Mouse (Mus musculus): ENCODE results near the gene Clic3. TPM values are rescaled to one million over a fixed set of nuclear protein-coding genes. Genes with fewer than 3 reads are reported as not detected.

Gene Clic3
- polyA plus RNA-seq, 1 experiment from 2014 or later, result 60.5 TPM

DNA sequence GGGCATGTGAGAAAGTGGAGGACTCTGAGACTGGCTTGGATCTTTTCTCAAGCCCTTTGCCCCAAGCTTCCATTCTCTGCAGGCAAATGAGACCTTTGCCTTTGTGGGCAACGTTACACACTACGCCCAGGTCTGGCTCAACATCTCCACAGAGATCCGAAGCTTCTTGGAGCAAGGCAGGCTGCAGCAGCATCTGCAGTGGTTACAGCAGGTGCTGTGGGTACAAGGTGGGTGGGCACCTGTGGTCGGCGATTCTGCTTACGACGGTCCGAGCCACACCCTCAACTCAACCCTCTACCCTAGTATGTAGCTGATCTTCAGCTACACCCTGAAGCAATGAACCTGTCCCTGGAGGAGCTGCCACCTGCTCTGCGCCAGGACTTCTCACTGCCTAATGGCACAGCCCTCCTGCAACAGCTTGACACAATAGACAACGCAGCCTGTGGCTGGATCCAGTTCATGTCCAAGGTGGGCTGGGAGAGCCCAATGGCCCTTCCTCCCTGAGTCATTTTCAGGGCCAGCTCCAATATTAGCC lies 20.3 kb upstream of the Clic3 start:
- Histone ChIP-seq H3K27ac (ENCODE audit: low read length) (no peak overlapping the region), H3K9me3 (replicated peaks; ENCODE audit: control insufficient read depth, low read length) (no peaks in the 10 kb centered on the region), H3K9ac (ENCODE audit: low read length) (no peak overlapping the region), H3K27me3 (ENCODE audit: control insufficient read depth, insufficient read depth, low read length) (no peaks in the 10 kb centered on the region), H3K36me3 (ENCODE audit: control insufficient read depth, insufficient read depth, low read length) (no peaks in the 10 kb centered on the region), H3K4me2 (ENCODE audit: low read depth, low read length) (no peak overlapping the region), H3K4me3 (replicated peaks; ENCODE audit: low read length) (no peak overlapping the region), H3K4me1 (ENCODE audit: control insufficient read depth, insufficient read depth, low read length) (no peaks in the 10 kb centered on the region)
- no peak for ATAC-seq (ENCODE audit: insufficient read depth, low FRiP score)
- 90% methylated on average over 10 of the region's 10 CpGs for WGBS

DNA sequence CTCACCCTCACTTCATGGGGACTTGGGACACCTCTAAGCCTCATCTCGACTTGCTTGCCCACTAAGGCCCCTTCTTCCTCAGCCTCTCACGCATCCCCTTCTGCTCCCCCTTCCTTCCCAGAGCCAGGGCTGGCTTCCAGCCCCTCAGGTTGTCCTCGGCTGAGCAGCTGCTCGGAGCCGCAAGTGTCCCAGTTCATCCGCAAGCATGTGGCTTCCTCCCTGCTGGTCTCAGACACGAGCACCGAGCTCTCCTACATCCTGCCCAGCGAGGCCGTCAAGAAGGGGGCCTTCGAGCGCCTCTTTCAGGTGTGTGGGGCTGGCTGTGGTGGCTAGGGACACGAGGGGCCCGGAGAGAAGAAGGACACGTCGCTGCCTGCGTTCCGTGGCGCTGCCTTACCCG lies 15.6 kb upstream of the Clic3 start:
- H3K9me3 ChIP-seq (replicated peaks; ENCODE audit: control insufficient read depth, low read length), result no peaks in the 10 kb centered on the region
- no peaks in the 10 kb centered on the region for H3K4me1 ChIP-seq (ENCODE audit: control insufficient read depth, insufficient read depth, low read length)
- H3K9ac ChIP-seq (ENCODE audit: low read length), result no peak overlapping the region
- no peak overlapping the region for H3K4me3 ChIP-seq (replicated peaks; ENCODE audit: low read length)
- H3K4me2 ChIP-seq (ENCODE audit: low read depth, low read length), result no peak overlapping the region
- WGBS, result 86% methylated on average over 20 of the region's 20 CpGs
- H3K36me3 ChIP-seq (ENCODE audit: control insufficient read depth, insufficient read depth, low read length), result no peaks in the 10 kb centered on the region
- no peak for ATAC-seq (ENCODE audit: insufficient read depth, low FRiP score)
- no peak overlapping the region for H3K27ac ChIP-seq (ENCODE audit: low read length)
- no peaks in the 10 kb centered on the region for H3K27me3 ChIP-seq (ENCODE audit: control insufficient read depth, insufficient read depth, low read length)

DNA sequence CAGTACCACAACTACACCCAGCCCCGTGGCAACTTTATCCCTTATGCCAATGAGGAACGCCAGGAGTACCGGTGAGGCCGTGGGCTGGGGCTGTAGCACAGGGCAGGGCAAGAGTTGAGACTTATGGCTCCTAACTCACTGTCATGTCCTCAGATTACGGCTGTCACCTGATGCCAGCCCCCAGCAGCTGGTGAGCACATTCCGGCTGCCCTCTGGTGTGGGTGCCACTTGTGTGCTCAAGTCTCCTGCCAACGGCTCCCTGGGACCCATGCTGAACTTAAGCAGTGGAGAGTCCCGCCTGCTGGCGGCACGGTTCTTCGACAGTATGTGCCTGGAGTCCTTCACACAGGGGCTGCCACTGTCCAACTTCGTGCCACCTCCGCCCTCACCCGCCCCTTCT lies 14.0 kb upstream of the Clic3 start:
- H3K4me2 ChIP-seq (ENCODE audit: low read depth, low read length), result no peak overlapping the region
- H3K9me3 ChIP-seq (replicated peaks; ENCODE audit: control insufficient read depth, low read length), result no peaks in the 10 kb centered on the region
- no peak overlapping the region for H3K4me3 ChIP-seq (replicated peaks; ENCODE audit: low read length)
- no peak overlapping the region; the same call in 1 of the 2 replicates for H3K9ac ChIP-seq (ENCODE audit: low read length)
- WGBS, result 89% methylated on average over 14 of the region's 14 CpGs
- H3K4me1 ChIP-seq (ENCODE audit: control insufficient read depth, insufficient read depth, low read length), result no peaks in the 10 kb centered on the region
- no peak overlapping the region for H3K27ac ChIP-seq (ENCODE audit: low read length)
- no peak for ATAC-seq (ENCODE audit: insufficient read depth, low FRiP score)
- H3K27me3 ChIP-seq (ENCODE audit: control insufficient read depth, insufficient read depth, low read length), result no peaks in the 10 kb centered on the region
- H3K36me3 ChIP-seq (ENCODE audit: control insufficient read depth, insufficient read depth, low read length), result no peaks in the 10 kb centered on the region

DNA sequence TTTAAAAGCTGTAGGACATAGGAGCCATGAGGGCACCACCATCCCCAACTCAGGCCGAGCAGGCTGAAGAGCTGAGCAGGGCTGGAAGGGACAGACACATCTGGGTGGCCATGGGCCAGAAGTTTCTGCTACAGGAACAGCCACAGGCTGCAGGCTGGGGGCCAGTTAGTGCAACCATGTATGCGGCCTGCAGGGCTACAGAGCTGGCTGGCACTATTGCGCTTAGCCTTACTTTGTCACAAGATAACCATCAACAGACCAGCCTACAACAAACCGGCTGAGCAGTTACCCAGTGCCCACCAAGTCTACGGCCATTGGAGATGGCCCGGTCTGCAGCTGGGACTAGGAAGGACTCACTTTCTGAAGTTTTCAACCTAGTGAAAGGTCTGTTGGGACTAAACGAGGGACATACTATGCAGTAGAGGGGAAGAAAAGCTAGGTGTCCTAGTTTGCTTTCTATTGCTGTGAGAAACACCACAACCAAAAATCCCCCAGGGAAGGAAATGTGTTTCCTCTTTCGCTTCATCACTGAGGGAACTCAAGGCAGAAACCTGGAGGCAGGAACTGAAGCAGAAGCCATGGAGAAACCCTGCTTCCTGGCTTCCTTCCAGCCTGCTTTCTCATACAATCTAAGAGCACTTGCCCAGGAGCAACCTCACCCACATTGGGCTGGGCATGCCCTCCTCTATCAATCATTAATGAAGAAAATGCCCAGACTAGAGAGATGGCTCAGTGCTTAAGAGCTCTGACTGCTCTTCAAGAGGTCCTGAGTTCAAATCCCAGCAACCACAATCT lies 5.6 kb upstream of the Clic3 start:
- H3K4me3 ChIP-seq (replicated peaks; ENCODE audit: low read length), result no peak overlapping the region
- no peak overlapping the region for H3K27ac ChIP-seq (ENCODE audit: low read length)
- no peak overlapping the region for H3K4me2 ChIP-seq (ENCODE audit: low read depth, low read length)
- H3K9ac ChIP-seq (ENCODE audit: low read length), result no peak overlapping the region
- no peak for ATAC-seq (ENCODE audit: insufficient read depth, low FRiP score)
- WGBS, result 79% methylated on average over 8 of the region's 8 CpGs
- no peaks in the 10 kb centered on the region for H3K9me3 ChIP-seq (replicated peaks; ENCODE audit: control insufficient read depth, low read length)
- no peaks in the 10 kb centered on the region for H3K36me3 ChIP-seq (ENCODE audit: control insufficient read depth, insufficient read depth, low read length)
- 0 out of 2 replicates have a peak, but pooled peaks cover 4% of the 10 kb centered on the region for H3K4me1 ChIP-seq (ENCODE audit: control insufficient read depth, insufficient read depth, low read length)
- no peaks in the 10 kb centered on the region for H3K27me3 ChIP-seq (ENCODE audit: control insufficient read depth, insufficient read depth, low read length)

DNA sequence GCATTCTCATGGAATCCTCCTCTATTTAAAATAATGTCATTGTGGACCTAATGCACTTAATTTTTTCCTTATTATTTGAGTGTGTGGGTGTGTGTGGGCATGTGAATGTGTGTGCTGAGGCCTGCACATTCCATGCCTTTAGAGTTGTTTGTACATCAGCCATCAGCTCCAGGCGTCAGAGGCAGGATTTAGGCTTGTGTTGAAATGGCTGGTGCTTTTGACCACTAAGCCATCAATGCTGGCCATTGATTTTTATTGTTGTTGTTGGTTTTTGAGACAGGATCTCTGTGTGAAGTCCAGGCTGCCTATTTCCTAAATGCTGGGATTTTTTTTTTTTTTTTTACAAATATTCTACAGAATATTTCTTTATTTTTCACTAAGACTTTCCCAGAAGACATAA lies 3.7 kb upstream of the Clic3 start:
- Histone ChIP-seq H3K36me3 (ENCODE audit: control insufficient read depth, insufficient read depth, low read length) (0 out of 2 replicates have a peak, but pooled peaks cover 4% of the 10 kb centered on the region), H3K27me3 (ENCODE audit: control insufficient read depth, insufficient read depth, low read length) (no peaks in the 10 kb centered on the region), H3K4me3 (replicated peaks; ENCODE audit: low read length) (no peak overlapping the region), H3K9ac (ENCODE audit: low read length) (no peak overlapping the region), H3K4me1 (ENCODE audit: control insufficient read depth, insufficient read depth, low read length) (0 out of 2 replicates have a peak, but pooled peaks cover 5% of the 10 kb centered on the region), H3K4me2 (ENCODE audit: low read depth, low read length) (no peak overlapping the region), H3K27ac (ENCODE audit: low read length) (no peak overlapping the region), H3K9me3 (replicated peaks; ENCODE audit: control insufficient read depth, low read length) (no peaks in the 10 kb centered on the region)
- WGBS, result 33% methylated on average over 1 of the region's 1 CpGs
- ATAC-seq (ENCODE audit: insufficient read depth, low FRiP score), result no peak

DNA sequence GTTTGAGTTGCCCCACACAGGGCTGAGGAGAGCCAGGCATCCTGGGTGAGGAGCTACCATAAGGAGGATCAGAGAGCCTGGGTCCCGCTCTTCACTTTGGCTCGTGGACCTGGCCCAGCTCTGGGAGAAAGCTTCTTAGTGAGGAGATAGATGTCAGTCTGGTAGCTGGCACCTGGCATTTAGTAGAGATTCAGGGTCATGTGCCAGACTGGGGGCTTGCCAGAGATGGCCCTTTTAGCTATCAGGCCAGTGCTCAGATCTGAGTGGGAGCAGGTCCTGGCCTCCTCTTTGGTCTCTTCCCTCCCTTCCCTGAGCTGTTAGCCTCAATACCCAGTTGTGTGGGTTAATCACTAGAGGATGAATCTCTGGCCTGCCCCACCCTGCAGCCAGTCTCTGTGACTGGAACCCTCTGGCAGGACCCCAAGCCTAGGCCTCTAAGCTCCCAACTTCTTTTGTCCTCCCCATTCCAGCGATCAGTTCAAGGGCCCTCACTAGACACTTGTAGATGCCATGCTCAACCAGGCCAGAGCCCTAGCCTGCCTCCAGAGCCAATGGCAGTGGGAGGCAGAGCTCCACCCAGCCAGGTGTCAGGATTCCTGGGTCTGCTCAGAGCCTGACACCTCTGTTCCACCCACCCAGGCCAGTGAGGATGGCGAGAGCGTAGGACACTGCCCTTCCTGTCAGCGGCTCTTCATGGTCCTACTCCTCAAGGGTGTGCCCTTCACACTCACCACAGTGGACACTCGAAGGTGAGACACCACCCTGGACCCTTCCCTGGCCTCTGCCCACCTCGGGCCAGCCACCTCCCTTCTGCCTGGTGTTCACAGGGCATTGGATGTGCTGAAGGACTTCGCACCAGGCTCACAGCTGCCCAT lies 621 bp downstream of the Clic3 start:
- no peaks in the 10 kb centered on the region for H3K9me3 ChIP-seq (replicated peaks; ENCODE audit: control insufficient read depth, low read length)
- no peak overlapping the region for H3K4me3 ChIP-seq (replicated peaks; ENCODE audit: low read length)
- no peak for ATAC-seq (ENCODE audit: insufficient read depth, low FRiP score)
- WGBS, result 83% methylated on average over 9 of the region's 9 CpGs
- no peaks in the 10 kb centered on the region for H3K27me3 ChIP-seq (ENCODE audit: control insufficient read depth, insufficient read depth, low read length)
- H3K27ac ChIP-seq (ENCODE audit: low read length), result peak overlapping the region; percentile 63; the same call in 1 of the 2 replicates
- peaks cover 30% of the 10 kb centered on the region for H3K4me1 ChIP-seq (ENCODE audit: control insufficient read depth, insufficient read depth, low read length)
- H3K4me2 ChIP-seq (ENCODE audit: low read depth, low read length), result peak overlapping the region; percentile 11
- H3K36me3 ChIP-seq (ENCODE audit: control insufficient read depth, insufficient read depth, low read length), result 0 out of 2 replicates have a peak, but pooled peaks cover 8% of the 10 kb centered on the region
- peak overlapping the region; percentile 17; the same call in 1 of the 2 replicates for H3K9ac ChIP-seq (ENCODE audit: low read length)

DNA sequence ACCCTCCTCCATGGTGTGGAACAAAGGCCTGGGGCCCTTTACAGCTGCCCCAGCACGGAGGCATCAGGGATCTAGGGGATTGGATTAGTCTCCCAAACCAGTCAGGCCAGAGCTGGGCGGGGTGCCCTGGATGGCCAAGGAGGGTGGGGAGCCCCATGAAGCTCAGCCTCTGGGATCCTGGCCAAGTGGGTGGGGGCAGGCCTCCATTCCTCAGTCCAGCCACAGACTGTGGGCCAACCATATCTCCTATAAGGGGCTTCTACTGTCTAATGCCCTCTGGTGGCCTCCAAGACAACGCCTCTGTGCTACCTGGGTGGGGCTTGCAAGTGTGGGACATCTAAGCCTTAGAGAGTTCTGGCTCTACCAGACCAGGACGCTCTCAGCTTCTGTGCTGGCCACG lies 2.3 kb downstream of the Clic3 start:
- 51% methylated on average over 5 of the region's 5 CpGs for WGBS
- peak; percentile 37; the same call in 1 of the 2 replicates for ATAC-seq (ENCODE audit: insufficient read depth, low FRiP score)
- Histone ChIP-seq H3K9ac (ENCODE audit: low read length) (peak overlapping the region; percentile 81), H3K4me3 (replicated peaks; ENCODE audit: low read length) (no peak overlapping the region), H3K4me1 (ENCODE audit: control insufficient read depth, insufficient read depth, low read length) (peaks cover 30% of the 10 kb centered on the region), H3K9me3 (replicated peaks; ENCODE audit: control insufficient read depth, low read length) (no peaks in the 10 kb centered on the region), H3K27ac (ENCODE audit: low read length) (peak overlapping the region; percentile 95), H3K36me3 (ENCODE audit: control insufficient read depth, insufficient read depth, low read length) (0 out of 2 replicates have a peak, but pooled peaks cover 8% of the 10 kb centered on the region), H3K4me2 (ENCODE audit: low read depth, low read length) (peak overlapping the region; percentile 78; the same call in 1 of the 2 replicates), H3K27me3 (ENCODE audit: control insufficient read depth, insufficient read depth, low read length) (no peaks in the 10 kb centered on the region)

DNA sequence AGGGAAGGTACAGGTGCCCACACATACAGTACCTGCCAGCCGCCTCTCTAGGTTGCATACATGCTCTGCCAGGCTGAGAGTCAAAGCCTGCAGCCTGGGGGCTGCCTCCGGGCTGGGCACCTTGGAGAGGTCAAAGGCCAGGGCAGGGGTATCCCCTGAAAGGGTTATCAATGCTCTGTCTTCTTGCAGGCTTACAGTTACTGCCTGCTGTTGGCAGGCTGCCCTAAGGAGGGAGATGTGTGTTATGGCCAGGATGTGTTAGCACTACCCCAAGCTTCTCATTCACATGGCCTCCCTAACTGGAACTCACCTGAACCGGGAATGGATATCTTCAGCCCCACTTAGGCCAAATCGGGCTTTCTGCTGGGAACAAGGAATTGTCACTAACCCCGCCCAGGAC lies 3.5 kb downstream of the Clic3 start:
- Histone ChIP-seq H3K27me3 (ENCODE audit: control insufficient read depth, insufficient read depth, low read length) (no peaks in the 10 kb centered on the region), H3K4me2 (ENCODE audit: low read depth, low read length) (peak overlapping the region; percentile 78), H3K4me1 (ENCODE audit: control insufficient read depth, insufficient read depth, low read length) (peaks cover 30% of the 10 kb centered on the region), H3K9ac (ENCODE audit: low read length) (peak overlapping the region; percentile 81), H3K4me3 (replicated peaks; ENCODE audit: low read length) (peak overlapping the region; percentile 79), H3K9me3 (replicated peaks; ENCODE audit: control insufficient read depth, low read length) (no peaks in the 10 kb centered on the region), H3K36me3 (ENCODE audit: control insufficient read depth, insufficient read depth, low read length) (0 out of 2 replicates have a peak, but pooled peaks cover 8% of the 10 kb centered on the region), H3K27ac (ENCODE audit: low read length) (peak overlapping the region; percentile 95)
- 28% methylated on average over 5 of the region's 5 CpGs for WGBS
- 0 out of 2 replicates have a peak, but pooled peaks have one; percentile 1 for ATAC-seq (ENCODE audit: insufficient read depth, low FRiP score)

Measured in stomach, embryonic 16.5 days (tissue).